Mouse (Mus musculus) splenic B cell, adult 2 months (primary cell): ENCODE results near the gene Nr1h4.
"Not testable (repeated sequence)": the region's sequence is repeated elsewhere in the genome, so short reads cannot be mapped to it uniquely, and the experiment has no call there.

Source experiments
- DNase-seq: peaks from one replicate; pipeline ENCODE4 v3.0.0-alpha.2; 2011; ENCODE audit warnings: low read depth, low spot score
- H3K27me3 ChIP-seq: 2 replicates; pipeline ENCODE4 v1.6.1; 2012; ENCODE audit warnings: mild to moderate bottlenecking, low read length, moderate library complexity, mixed read lengths; ENCODE audit not compliant: control insufficient read depth, poor library complexity, insufficient read depth, severe bottlenecking
- H3K36me3 ChIP-seq: 2 replicates; pipeline ENCODE4 v1.6.1; 2012; ENCODE audit warnings: mild to moderate bottlenecking, low read length, moderate library complexity, mixed read lengths; ENCODE audit not compliant: control insufficient read depth, poor library complexity, insufficient read depth, severe bottlenecking

Nr1h4 gene

GRCm38 (mm10) chr10:89532929-89533727 is at the start of gene Nr1h4:
Nr1h4 (minus strand) TSS chr10:89533585.
- Histone ChIP-seq H3K27me3 (no peaks in the 10 kb centered on the region), H3K36me3 (no peaks in the 10 kb centered on the region)
- no peak for DNase-seq

GRCm38 (mm10) chr10:89578801-89579200 is 45.4 kb upstream of the Nr1h4 start:
- Histone ChIP-seq H3K36me3 (no peaks in the 10 kb centered on the region), H3K27me3 (no peaks in the 10 kb centered on the region)
- DNase-seq = no peak

GRCm38 (mm10) chr10:89577666-89578065 is 44.3 kb upstream of the Nr1h4 start:
- Histone ChIP-seq H3K27me3 (no peaks in the 10 kb centered on the region), H3K36me3 (no peaks in the 10 kb centered on the region)
- DNase-seq = no peak

- DNase-seq = no peak
- no peaks in the 10 kb centered on the region for H3K27me3 ChIP-seq
- H3K36me3 ChIP-seq = no peaks in the 10 kb centered on the region
Observed at GRCm38 (mm10) chr10:89573421-89573820, 40.0 kb upstream of the Nr1h4 start.

- no peaks in the 10 kb centered on the region for H3K27me3 ChIP-seq
- H3K36me3 ChIP-seq = no peaks in the 10 kb centered on the region
- DNase-seq = no peak
Observed at GRCm38 (mm10) chr10:89572946-89573345, 39.6 kb upstream of the Nr1h4 start.

GRCm38 (mm10) chr10:89567391-89567790 is 34.0 kb upstream of the Nr1h4 start:
- no peaks in the 10 kb centered on the region for H3K36me3 ChIP-seq
- no peak for DNase-seq
- H3K27me3 ChIP-seq = no peaks in the 10 kb centered on the region

GRCm38 (mm10) chr10:89565301-89566022 is 32.1 kb upstream of the Nr1h4 start:
- no peak for DNase-seq

GRCm38 (mm10) chr10:89562113-89562512 is 28.7 kb upstream of the Nr1h4 start:
- DNase-seq = no peak
- no peaks in the 10 kb centered on the region for H3K36me3 ChIP-seq
- H3K27me3 ChIP-seq = no peaks in the 10 kb centered on the region

More at GRCm38 (mm10) chr10:89565301-89566022, 32.1 kb upstream of the Nr1h4 start:
- Histone ChIP-seq H3K27me3 (no peaks in the 10 kb centered on the region), H3K36me3 (no peaks in the 10 kb centered on the region)

- DNase-seq = no peak
- Histone ChIP-seq H3K36me3 (no peaks in the 10 kb centered on the region), H3K27me3 (no peaks in the 10 kb centered on the region)
Observed at GRCm38 (mm10) chr10:89559351-89559750, 26.0 kb upstream of the Nr1h4 start.

- not testable (repeated sequence) for H3K27me3 ChIP-seq, DNase-seq, H3K36me3 ChIP-seq
Observed at GRCm38 (mm10) chr10:89554885-89555284, 21.5 kb upstream of the Nr1h4 start.

GRCm38 (mm10) chr10:89553855-89554254 is 20.5 kb upstream of the Nr1h4 start:
- not testable (repeated sequence) for DNase-seq, H3K36me3 ChIP-seq, H3K27me3 ChIP-seq

- DNase-seq = no peak
- H3K36me3 ChIP-seq = no peaks in the 10 kb centered on the region
- H3K27me3 ChIP-seq = no peaks in the 10 kb centered on the region
Observed at GRCm38 (mm10) chr10:89553015-89553414, 19.6 kb upstream of the Nr1h4 start.

GRCm38 (mm10) chr10:89551657-89552056 is 18.3 kb upstream of the Nr1h4 start:
- Histone ChIP-seq H3K36me3 (no peaks in the 10 kb centered on the region), H3K27me3 (no peaks in the 10 kb centered on the region)
- DNase-seq = no peak

- Histone ChIP-seq H3K36me3 (no peaks in the 10 kb centered on the region), H3K27me3 (no peaks in the 10 kb centered on the region)
- no peak for DNase-seq
Observed at GRCm38 (mm10) chr10:89548028-89548427, 14.6 kb upstream of the Nr1h4 start.

- Histone ChIP-seq H3K27me3 (no peaks in the 10 kb centered on the region), H3K36me3 (no peaks in the 10 kb centered on the region)
- no peak for DNase-seq
Observed at GRCm38 (mm10) chr10:89546989-89547388, 13.6 kb upstream of the Nr1h4 start.
